Mouse (Mus musculus): Measurements from ENCODE around the gene Tnni3k. TPM values are rescaled to one million over a fixed set of nuclear protein-coding genes. Genes with fewer than 3 reads are reported as not detected.
"Not testable (repeated sequence)": the region's sequence is repeated elsewhere in the genome, so short reads cannot be mapped to it uniquely, and the experiment has no call there.

The Tnni3k gene
- polyA plus RNA-seq, 1 experiment: not detected

- no peak for DNase-seq (ENCODE audit: low read depth in 1 of 2, low spot score in 2 of 2)
- Histone ChIP-seq H3K36me3 (ENCODE audit: control insufficient read depth, insufficient read depth, low read length) (no peaks in the 10 kb centered on the region), H3K4me3 (ENCODE audit: extremely low read depth, insufficient read depth, insufficient read length) (no peak overlapping the region), H3K4me1 (ENCODE audit: control insufficient read depth, insufficient read depth, insufficient read length) (no peaks in the 10 kb centered on the region), H3K27me3 (ENCODE audit: control insufficient read depth, insufficient read depth, low read length) (no peaks in the 10 kb centered on the region), H3K27ac (ENCODE audit: insufficient read depth, low read length) (no peak overlapping the region)
- WGBS: 61% methylated on average over 4 of the region's 4 CpGs
- TF ChIP-seq POLR2A (IDR thresholded peaks at IDR 0.05; ENCODE audit: low read depth, low read length) (no peak), CTCF (IDR thresholded peaks at IDR 0.05; ENCODE audit: extremely low read depth, insufficient read depth, insufficient read length, insufficient replicate concordance) (no peak)
Measured at GRCm38 (mm10) chr3:154824713-154825112, 230.5 kb downstream of the Tnni3k start.

- not testable (repeated sequence) for H3K4me3 ChIP-seq (ENCODE audit: extremely low read depth, insufficient read depth, insufficient read length); H3K36me3 ChIP-seq (ENCODE audit: control insufficient read depth, insufficient read depth, low read length); H3K4me1 ChIP-seq (ENCODE audit: control insufficient read depth, insufficient read depth, insufficient read length); DNase-seq (ENCODE audit: low read depth in 1 of 2, low spot score in 2 of 2); H3K27me3 ChIP-seq (ENCODE audit: control insufficient read depth, insufficient read depth, low read length); H3K27ac ChIP-seq (ENCODE audit: insufficient read depth, low read length)
- 25% methylated on average over 5 of the region's 5 CpGs for WGBS
Measured at GRCm38 (mm10) chr3:154819684-154820083, 235.5 kb downstream of the Tnni3k start.

GRCm38 (mm10) chr3:154817732-154818131 is 237.5 kb downstream of the Tnni3k start:
- DNase-seq (ENCODE audit: low read depth in 1 of 2, low spot score in 2 of 2): no peak
- no peaks in the 10 kb centered on the region for H3K4me1 ChIP-seq (ENCODE audit: control insufficient read depth, insufficient read depth, insufficient read length)
- no peaks in the 10 kb centered on the region for H3K36me3 ChIP-seq (ENCODE audit: control insufficient read depth, insufficient read depth, low read length)
- H3K4me3 ChIP-seq (ENCODE audit: extremely low read depth, insufficient read depth, insufficient read length): no peak overlapping the region
- H3K27ac ChIP-seq (ENCODE audit: insufficient read depth, low read length): no peak overlapping the region
- 12% methylated on average over 7 of the region's 7 CpGs for WGBS
- no peaks in the 10 kb centered on the region for H3K27me3 ChIP-seq (ENCODE audit: control insufficient read depth, insufficient read depth, low read length)
- TF ChIP-seq POLR2A (IDR thresholded peaks at IDR 0.05; ENCODE audit: low read depth, low read length) (no peak), CTCF (IDR thresholded peaks at IDR 0.05; ENCODE audit: extremely low read depth, insufficient read depth, insufficient read length, insufficient replicate concordance) (peak; percentile 15; the same call in 1 of the 2 replicates)

- no peak for TF ChIP-seq CTCF (IDR thresholded peaks at IDR 0.05; ENCODE audit: extremely low read depth, insufficient read depth, insufficient read length, insufficient replicate concordance)
- no peak for TF ChIP-seq POLR2A (IDR thresholded peaks at IDR 0.05; ENCODE audit: low read depth, low read length)
- DNase-seq (ENCODE audit: low read depth in 1 of 2, low spot score in 2 of 2): no peak
- H3K27me3 ChIP-seq (ENCODE audit: control insufficient read depth, insufficient read depth, low read length): no peaks in the 10 kb centered on the region
- H3K27ac ChIP-seq (ENCODE audit: insufficient read depth, low read length): no peak overlapping the region
- no peaks in the 10 kb centered on the region for H3K36me3 ChIP-seq (ENCODE audit: control insufficient read depth, insufficient read depth, low read length)
- no peak overlapping the region for H3K4me3 ChIP-seq (ENCODE audit: extremely low read depth, insufficient read depth, insufficient read length)
- WGBS: 52% methylated on average over 19 of the region's 19 CpGs
- no peaks in the 10 kb centered on the region for H3K4me1 ChIP-seq (ENCODE audit: control insufficient read depth, insufficient read depth, insufficient read length)
Measured at GRCm38 (mm10) chr3:154816801-154817625, 238.2 kb downstream of the Tnni3k start.

GRCm38 (mm10) chr3:154816231-154816630 is 239.0 kb downstream of the Tnni3k start:
- TF ChIP-seq POLR2A (IDR thresholded peaks at IDR 0.05; ENCODE audit: low read depth, low read length) (no peak), CTCF (IDR thresholded peaks at IDR 0.05; ENCODE audit: extremely low read depth, insufficient read depth, insufficient read length, insufficient replicate concordance) (no peak)
- DNase-seq (ENCODE audit: low read depth in 1 of 2, low spot score in 2 of 2): no peak
- H3K4me3 ChIP-seq (ENCODE audit: extremely low read depth, insufficient read depth, insufficient read length): no peak overlapping the region
- no peaks in the 10 kb centered on the region for H3K4me1 ChIP-seq (ENCODE audit: control insufficient read depth, insufficient read depth, insufficient read length)
- H3K27ac ChIP-seq (ENCODE audit: insufficient read depth, low read length): no peak overlapping the region
- WGBS: 68% methylated on average over 3 of the region's 3 CpGs
- H3K36me3 ChIP-seq (ENCODE audit: control insufficient read depth, insufficient read depth, low read length): no peaks in the 10 kb centered on the region
- H3K27me3 ChIP-seq (ENCODE audit: control insufficient read depth, insufficient read depth, low read length): no peaks in the 10 kb centered on the region

GRCm38 (mm10) chr3:154815606-154816005 is 239.6 kb downstream of the Tnni3k start:
- TF ChIP-seq POLR2A (IDR thresholded peaks at IDR 0.05; ENCODE audit: low read depth, low read length): no peak
- TF ChIP-seq CTCF (IDR thresholded peaks at IDR 0.05; ENCODE audit: extremely low read depth, insufficient read depth, insufficient read length, insufficient replicate concordance): no peak
- H3K4me3 ChIP-seq (ENCODE audit: extremely low read depth, insufficient read depth, insufficient read length): no peak overlapping the region
- no peak for DNase-seq (ENCODE audit: low read depth in 1 of 2, low spot score in 2 of 2)
- no peak overlapping the region for H3K27ac ChIP-seq (ENCODE audit: insufficient read depth, low read length)
- H3K27me3 ChIP-seq (ENCODE audit: control insufficient read depth, insufficient read depth, low read length): no peaks in the 10 kb centered on the region
- H3K4me1 ChIP-seq (ENCODE audit: control insufficient read depth, insufficient read depth, insufficient read length): no peaks in the 10 kb centered on the region
- 68% methylated on average over 2 of the region's 2 CpGs for WGBS
- no peaks in the 10 kb centered on the region for H3K36me3 ChIP-seq (ENCODE audit: control insufficient read depth, insufficient read depth, low read length)

GRCm38 (mm10) chr3:154812893-154813292 is 242.3 kb downstream of the Tnni3k start:
- H3K36me3 ChIP-seq (ENCODE audit: control insufficient read depth, insufficient read depth, low read length): no peaks in the 10 kb centered on the region

More at GRCm38 (mm10) chr3:154812893-154813292, 242.3 kb downstream of the Tnni3k start:
- Histone ChIP-seq H3K4me3 (ENCODE audit: extremely low read depth, insufficient read depth, insufficient read length) (no peak overlapping the region), H3K4me1 (ENCODE audit: control insufficient read depth, insufficient read depth, insufficient read length) (no peaks in the 10 kb centered on the region), H3K27me3 (ENCODE audit: control insufficient read depth, insufficient read depth, low read length) (no peaks in the 10 kb centered on the region), H3K27ac (ENCODE audit: insufficient read depth, low read length) (no peak overlapping the region)
- WGBS: 45% methylated on average over 1 of the region's 1 CpGs
- TF ChIP-seq CTCF (IDR thresholded peaks at IDR 0.05; ENCODE audit: extremely low read depth, insufficient read depth, insufficient read length, insufficient replicate concordance): no peak
- TF ChIP-seq POLR2A (IDR thresholded peaks at IDR 0.05; ENCODE audit: low read depth, low read length): no peak
- DNase-seq (ENCODE audit: low read depth in 1 of 2, low spot score in 2 of 2): no peak

Measured in spleen, adult 2 months (tissue).